Mouse (Mus musculus) frontal cortex, adult 2 months (tissue): ENCODE results near the gene Nucb1. TPM values are rescaled to one million over a fixed set of nuclear protein-coding genes. Genes with fewer than 3 reads are reported as not detected.
"Not testable (repeated sequence)": the region's sequence is repeated elsewhere in the genome, so short reads cannot be mapped to it uniquely, and the experiment has no call there.

Experiments
- DNase-seq, 2 experiments: peaks; one replicate each; pipeline ENCODE4 v3.0.0; 2022; ENCODE audit warnings: low spot score in 1 of 2; ENCODE audit errors: extremely low spot score in 1 of 2
- polyA plus RNA-seq: library from polyadenylated mRNA; depleted of rRNA; stranded (reverse); fragments of >200 nt; gene quantifications from 2 replicates; pipeline ENCODE4 v1.2.3, GENCODE M21; 2012

Gene Nucb1
- polyA plus RNA-seq, 1 experiment, result 103 TPM

GRCm38 (mm10) chr7:45525809-45526473 is 15.7 kb upstream of the Nucb1 start, which contains the start of the genes Ppp1r15a and Plekha4:
Gene Ppp1r15a, minus strand, starts transcription at chr7:45526268.
Gene Plekha4, plus strand, starts transcription at chr7:45526330.
- DNase-seq, result peak; percentile 87 to 97

- no peak for DNase-seq
These were observed 14.8 kb upstream of the Nucb1 start for GRCm38 (mm10) chr7:45524841-45525621.

- DNase-seq, result no peak
These were observed 13.5 kb upstream of the Nucb1 start for GRCm38 (mm10) chr7:45523678-45524170.

- DNase-seq, result no peak
These were observed 12.9 kb upstream of the Nucb1 start for GRCm38 (mm10) chr7:45522957-45523676.

- DNase-seq, result no peak
These were observed 12.1 kb upstream of the Nucb1 start for GRCm38 (mm10) chr7:45522194-45522752.

- peak; percentile 90 to 93 for DNase-seq
These were observed 11.6 kb upstream of the Nucb1 start for GRCm38 (mm10) chr7:45521728-45522184.

GRCm38 (mm10) chr7:45520605-45521004 is 10.4 kb upstream of the Nucb1 start:
- DNase-seq, result no peak

- no peak for DNase-seq
These were observed 9.3 kb upstream of the Nucb1 start for GRCm38 (mm10) chr7:45519345-45520120.

- no peak for DNase-seq
These were observed 8.4 kb upstream of the Nucb1 start for GRCm38 (mm10) chr7:45518618-45519017.

GRCm38 (mm10) chr7:45516846-45517245 is 6.6 kb upstream of the Nucb1 start:
- not testable (repeated sequence) for DNase-seq

- DNase-seq, result no peak
These were observed 5.2 kb upstream of the Nucb1 start for GRCm38 (mm10) chr7:45515436-45515835.

GRCm38 (mm10) chr7:45514411-45514810 is 4.2 kb upstream of the Nucb1 start:
- no peak for DNase-seq

GRCm38 (mm10) chr7:45509181-45509882 is 874 bp downstream of the Nucb1 start:
- no peak for DNase-seq

- no peak for DNase-seq
These were observed 1.6 kb downstream of the Nucb1 start for GRCm38 (mm10) chr7:45508561-45508960.

- no peak for DNase-seq
These were observed 2.6 kb downstream of the Nucb1 start for GRCm38 (mm10) chr7:45507583-45507982.

GRCm38 (mm10) chr7:45498427-45498826 is 11.8 kb downstream of the Nucb1 start:
- DNase-seq, result no peak

- DNase-seq, result no peak
These were observed 15.7 kb downstream of the Nucb1 start for GRCm38 (mm10) chr7:45494548-45494947.

GRCm38 (mm10) chr7:45492951-45493350 is 17.3 kb downstream of the Nucb1 start:
- DNase-seq, result no peak

- DNase-seq, result no peak
These were observed 17.9 kb downstream of the Nucb1 start for GRCm38 (mm10) chr7:45492225-45492844.
